Mouse (Mus musculus): ENCODE data around the gene Syt14.

The Syt14 gene

DNA sequence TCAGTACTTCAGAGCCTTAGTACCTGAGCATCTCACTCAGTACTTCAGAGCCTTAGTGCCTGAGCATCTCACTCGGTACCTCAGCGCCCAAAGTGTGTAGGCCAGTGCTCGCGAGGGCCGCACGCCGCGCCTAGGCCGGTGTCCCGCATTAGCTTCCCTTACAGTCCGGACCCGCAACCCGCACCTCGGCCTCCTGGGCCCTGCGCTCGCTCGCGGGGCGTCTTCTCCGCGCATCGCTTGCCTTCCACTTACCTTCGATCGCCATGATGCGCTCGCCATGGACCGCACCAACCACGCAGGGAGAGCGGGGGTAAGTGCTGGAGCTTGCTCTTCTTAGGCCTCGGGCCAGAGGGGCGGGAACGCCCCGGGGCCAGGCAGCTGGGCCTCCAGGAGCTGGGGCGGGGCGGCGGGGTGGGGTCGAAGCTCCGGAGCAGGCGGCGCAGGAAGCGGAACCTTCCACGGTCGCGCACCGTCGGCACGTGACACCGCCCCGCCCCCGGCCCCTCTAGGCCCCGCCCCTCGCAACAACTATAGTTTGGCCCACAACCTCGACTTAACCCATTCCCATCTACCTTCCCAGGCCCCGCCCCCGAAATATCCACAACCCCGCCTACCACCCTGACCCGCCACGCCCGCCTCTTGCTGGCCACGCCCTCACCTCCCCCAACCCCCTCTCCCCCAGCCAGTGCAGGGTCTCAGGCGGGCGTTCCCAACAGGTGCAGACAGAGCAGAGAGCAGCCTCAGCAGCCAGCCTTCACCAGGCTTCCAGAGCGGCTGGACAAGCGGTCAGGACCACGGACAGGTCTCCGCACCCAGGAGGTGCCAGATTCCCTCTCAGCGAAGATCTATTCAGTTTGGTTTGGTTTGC is at the start of gene Syt14:
Gene Syt14, minus strand, starts transcription at position 405 of the 868 bp plus-strand sequence.
- peak; percentile 66 for DNase-seq

GRCm38 (mm10) chr1:193084016-193084415 is 48.4 kb upstream of the Syt14 start:
- no peak for DNase-seq

GRCm38 (mm10) chr1:193083051-193083450 is 47.5 kb upstream of the Syt14 start:
- no peak for DNase-seq

GRCm38 (mm10) chr1:193082311-193082921 is 46.8 kb upstream of the Syt14 start:
- DNase-seq: no peak

DNA sequence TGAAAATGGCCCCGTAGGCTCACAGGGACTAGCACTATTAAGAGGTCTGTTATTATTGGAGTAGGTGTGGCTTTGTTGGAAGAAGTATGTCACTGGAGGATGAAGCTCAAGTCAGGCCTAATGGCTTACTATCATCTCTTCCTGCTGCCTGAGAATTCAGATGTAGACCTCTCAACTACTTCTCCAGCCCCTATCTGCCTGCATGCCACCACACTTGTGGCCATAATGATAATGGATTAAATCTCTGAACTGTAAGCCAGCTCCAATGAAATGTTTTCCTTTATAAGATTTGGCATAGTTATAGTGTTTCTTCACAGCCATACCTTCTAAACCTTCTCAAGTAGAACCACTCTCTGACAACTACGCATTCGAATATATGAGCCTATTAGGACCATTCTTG is 27.0 kb upstream of the Syt14 start:
- no peak for DNase-seq

GRCm38 (mm10) chr1:193060167-193060566 is 24.6 kb upstream of the Syt14 start:
- no peak for DNase-seq

DNA sequence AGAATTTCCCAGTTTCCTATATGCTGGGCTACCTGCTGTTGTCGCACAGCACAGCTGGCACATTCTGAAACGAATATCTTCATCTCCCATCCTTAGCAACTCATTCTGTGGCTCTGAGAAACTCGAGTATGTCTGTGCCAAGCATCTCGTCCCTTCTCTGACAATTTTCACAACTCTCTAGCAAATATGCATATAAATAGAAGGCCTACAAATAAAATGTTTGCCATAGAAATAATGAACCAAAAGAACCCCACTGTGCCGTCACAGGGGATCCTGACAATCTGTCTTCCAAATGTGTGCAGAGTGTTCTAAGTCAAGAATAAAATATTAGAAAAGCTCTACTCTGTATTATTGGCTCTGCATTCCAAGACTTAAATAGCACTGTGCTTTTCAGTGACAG is 24.0 kb upstream of the Syt14 start:
- peak; percentile 48 for DNase-seq

GRCm38 (mm10) chr1:193054401-193054800 is 18.8 kb upstream of the Syt14 start:
- DNase-seq: no peak

GRCm38 (mm10) chr1:193053065-193053464 is 17.5 kb upstream of the Syt14 start:
- DNase-seq: no peak

- DNase-seq: peak; percentile 15
Observed at GRCm38 (mm10) chr1:193047616-193048015, 12.0 kb upstream of the Syt14 start.

DNA sequence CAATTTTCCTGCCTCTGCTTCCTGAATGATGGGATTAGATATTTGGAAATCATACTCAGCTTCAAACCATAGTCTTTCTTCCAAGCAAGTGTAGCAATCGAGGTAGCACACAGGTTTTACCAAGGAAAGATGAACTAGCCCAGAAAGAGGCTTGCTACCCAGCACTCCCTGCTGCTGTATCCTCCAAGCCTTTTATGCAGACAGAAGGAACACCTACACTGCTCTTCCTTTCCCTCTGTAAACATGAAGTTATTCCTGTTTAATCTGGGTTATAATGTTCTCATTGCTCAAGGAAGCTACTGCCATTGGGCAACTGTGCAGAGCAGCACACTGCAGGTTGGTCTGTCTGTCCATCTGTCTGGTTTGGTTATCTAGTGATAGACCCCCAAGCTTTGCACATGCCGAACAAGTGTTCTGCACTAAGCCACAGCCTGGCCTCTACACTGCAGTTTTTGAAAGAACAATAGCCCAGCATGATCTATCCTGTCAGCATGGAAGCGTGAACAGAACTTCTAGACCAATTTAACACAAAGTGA is 7.3 kb upstream of the Syt14 start:
- no peak for DNase-seq

DNA sequence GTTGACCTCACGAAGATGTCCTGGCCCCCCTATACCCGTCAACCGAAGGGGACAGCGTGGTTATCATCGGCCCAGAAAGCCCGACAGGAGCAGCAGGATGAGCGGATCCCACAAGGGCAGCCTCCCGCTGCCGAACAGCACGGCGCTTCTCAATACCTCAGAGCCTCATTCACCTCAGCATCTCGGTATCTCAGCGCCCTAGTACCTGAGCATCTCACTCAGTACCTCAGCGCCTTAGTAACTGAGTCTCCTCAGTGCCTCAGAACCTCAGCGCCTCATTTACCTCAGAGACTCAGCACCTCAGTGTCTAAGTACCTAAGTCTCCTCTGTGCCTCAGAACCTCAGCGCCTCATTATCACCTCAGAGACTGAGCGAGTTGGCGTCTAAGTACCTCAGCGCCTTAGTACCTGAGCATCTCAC is 614 bp downstream of the Syt14 start:
- DNase-seq: no peak

DNA sequence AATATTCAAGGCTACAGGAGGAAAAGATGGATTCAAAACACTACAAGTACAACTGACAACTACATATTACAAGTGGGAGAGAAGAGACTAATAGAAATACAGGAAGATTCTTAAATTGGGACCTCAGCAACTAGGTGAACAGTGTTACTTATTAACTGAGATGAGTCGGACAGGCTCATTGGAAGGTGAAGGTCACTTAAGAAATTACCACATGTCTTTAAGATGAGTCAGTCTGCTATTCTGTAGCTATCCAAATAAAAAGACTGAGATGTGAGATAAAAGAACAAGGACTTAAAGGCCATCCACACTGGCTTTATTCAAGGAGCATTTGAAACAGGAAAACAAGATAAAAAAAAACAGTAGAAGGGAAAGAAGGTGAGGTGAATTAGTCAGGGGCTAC is 11.3 kb downstream of the Syt14 start:
- no peak for DNase-seq

DNA sequence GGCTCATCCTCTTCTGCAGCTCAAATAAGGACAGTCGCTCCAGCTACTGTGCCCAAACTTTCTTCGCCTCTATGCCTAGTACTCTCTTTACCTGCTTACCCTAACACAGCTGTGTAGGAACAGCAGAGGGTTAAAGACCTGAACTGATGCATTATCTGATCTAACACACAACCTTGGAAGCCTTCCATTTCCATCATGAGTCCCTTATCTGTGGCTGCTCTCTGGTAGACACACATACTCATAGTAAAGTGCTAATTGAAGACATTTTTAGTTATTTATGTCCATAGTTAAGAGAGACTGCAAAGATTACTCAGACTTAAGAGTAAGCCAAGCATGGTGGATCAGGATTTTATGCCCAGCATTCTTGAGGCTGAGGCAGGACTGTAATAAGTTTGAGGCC is 23.2 kb downstream of the Syt14 start:
- DNase-seq: no peak

DNA sequence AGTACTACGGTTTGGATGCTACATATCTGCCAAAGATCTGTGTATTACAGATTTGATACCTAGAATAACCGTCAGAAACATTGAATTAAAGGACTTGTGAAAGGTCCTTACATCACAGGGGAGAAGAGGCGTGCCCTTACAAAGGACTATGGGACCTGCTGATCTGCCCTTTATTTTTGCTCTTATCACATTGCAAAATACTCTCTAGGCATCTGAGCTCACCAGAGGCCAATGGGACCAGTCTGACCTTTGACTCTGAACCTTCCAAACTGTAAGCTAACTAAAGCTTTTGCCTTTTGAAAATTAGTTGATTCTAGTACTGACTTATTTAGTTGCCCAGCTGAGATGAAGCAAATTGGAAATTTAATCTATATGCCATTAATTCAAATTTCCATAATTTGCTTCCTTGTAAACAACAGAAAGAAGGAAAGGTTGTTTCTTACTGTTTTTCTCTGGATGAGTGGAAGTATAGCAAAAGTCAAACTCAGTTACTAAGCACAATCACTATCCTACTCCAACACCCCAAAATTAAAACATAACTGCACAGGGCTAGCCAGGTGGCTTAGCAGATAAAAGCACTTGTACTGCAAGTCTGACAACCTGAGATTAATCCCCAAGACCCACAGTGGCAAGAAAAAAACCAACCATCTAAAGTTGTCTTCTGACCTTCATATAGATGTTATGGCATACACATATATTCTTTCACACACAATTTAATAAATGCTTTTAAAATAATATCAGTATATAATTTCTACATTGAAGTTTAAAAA is 24.4 kb downstream of the Syt14 start:
- no peak for DNase-seq

DNA sequence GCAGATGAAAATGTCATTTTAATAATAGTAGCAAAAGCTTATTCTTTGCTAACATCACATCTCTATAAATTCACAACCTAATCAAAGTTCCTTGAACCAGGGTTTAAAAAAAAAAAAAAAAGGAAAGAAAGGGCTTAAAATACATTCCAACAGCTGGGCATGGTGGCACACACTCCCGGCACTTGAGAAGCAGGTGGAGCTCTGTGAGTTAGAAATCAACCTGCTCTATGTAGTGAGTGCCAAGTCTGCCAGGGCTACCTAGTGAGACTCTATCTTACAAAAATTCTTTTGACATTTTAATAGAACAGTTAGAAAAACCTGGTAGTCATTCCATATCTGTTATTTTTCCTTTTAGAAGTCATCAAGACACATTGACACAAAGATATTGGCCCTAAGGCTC is 31.0 kb downstream of the Syt14 start:
- no peak for DNase-seq

GRCm38 (mm10) chr1:193003953-193004352 is 31.6 kb downstream of the Syt14 start:
- peak; percentile 22 for DNase-seq

DNA sequence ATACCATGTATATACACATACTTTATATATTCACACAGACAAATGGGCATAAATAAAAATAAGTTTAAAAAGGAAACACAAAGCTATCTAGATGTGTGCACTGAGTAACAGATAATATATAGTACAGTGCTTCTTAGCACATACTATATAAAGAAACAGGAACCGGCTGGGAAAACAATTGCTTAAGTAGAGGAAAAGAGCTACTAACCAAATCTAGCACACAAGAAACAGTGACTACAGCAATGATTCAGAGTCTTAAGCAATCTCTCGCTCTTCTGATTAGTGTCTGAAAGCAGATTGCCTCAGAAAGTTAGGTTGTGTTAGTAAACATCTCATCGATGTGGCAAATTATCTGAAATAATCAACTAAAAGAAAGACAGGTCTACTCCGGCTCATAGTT is 33.3 kb downstream of the Syt14 start:
- DNase-seq: no peak

DNA sequence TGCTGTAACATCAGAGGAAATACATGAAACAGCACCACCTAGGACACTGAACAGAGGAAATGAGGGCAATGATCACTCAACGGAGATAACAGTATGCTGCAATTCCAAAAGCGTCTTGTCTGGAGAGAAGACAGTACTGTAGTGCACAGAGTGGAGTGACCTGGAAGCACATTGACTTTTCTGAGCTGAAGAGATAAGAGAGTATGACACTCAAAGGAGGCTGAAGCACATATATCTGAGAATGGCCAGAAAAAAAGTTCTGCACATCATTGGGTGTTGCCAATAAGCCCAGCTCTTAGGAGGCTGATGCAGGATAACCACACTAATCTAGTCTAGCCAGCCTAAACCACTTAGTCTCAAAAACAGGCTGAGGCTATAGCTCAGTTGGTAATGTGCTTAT is 34.0 kb downstream of the Syt14 start:
- no peak for DNase-seq

GRCm38 (mm10) chr1:193000908-193001307 is 34.7 kb downstream of the Syt14 start:
- DNase-seq: no peak

GRCm38 (mm10) chr1:192994179-192994873 is 41.2 kb downstream of the Syt14 start:
- DNase-seq: no peak

DNA sequence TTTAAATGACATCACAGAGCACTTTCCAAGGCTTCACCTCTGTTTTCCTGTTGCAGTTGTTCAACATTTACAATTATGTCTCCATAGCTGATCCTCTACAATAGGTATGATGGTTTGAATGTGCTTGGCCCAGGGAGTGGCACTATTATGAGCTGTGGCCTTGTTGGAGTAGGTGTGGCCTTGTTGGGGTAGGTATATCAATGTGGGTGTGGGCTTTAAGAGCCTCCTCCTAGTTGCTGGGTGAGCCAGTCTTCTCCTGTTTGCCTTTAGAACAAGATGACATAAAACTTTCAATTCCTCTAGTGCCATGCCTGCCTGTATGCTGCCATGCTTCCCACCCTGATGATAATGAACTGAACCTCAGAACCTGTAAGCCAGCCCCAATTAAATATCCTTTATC is 42.1 kb downstream of the Syt14 start:
- no peak for DNase-seq

DNA sequence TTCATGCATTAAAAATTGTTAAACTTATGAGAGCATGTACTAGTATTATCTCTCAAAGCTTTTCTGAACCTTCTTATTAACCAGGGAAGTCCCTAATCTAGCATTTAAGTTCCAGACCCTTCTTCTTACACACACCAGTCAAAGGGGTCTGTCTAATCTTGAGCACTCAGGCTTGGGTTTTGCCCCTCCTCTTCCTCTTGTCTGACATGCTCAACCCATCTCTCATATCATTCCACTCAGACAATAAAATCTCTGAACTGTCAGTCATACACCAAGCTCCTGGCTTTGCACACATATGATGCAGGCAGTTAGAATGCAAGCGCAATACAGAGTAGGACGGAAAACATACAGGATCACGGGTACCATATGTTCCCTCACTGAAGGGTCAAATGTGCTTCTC is 48.4 kb downstream of the Syt14 start:
- DNase-seq: no peak
